Mouse (Mus musculus) left cerebral cortex, postnatal 14 days (tissue): ENCODE results near the gene Olfr263. TPM values are rescaled to one million over a fixed set of nuclear protein-coding genes. Genes with fewer than 3 reads are reported as not detected.

ENCODE experiments used
- DNase-seq, 2 experiments: peaks; one replicate each; pipeline ENCODE4 v3.0.0; 2021 to 2022; ENCODE audit warnings: low spot score in 2 of 2, mixed read lengths in 1 of 2
- intact Hi-C: fragments of 180-260 bp; cut with DNase I; formaldehyde crosslinking; loops from one replicate; pipeline ENCODE4 v1.15.1; 2025
- total RNA-seq, 2 experiments: library from RNA; stranded (reverse); gene quantifications; 2 replicates each; pipeline ENCODE4 v1.2.3; 2021

Gene Olfr263
- total RNA-seq, 2 experiments from 2014 or later: not detected

DNA sequence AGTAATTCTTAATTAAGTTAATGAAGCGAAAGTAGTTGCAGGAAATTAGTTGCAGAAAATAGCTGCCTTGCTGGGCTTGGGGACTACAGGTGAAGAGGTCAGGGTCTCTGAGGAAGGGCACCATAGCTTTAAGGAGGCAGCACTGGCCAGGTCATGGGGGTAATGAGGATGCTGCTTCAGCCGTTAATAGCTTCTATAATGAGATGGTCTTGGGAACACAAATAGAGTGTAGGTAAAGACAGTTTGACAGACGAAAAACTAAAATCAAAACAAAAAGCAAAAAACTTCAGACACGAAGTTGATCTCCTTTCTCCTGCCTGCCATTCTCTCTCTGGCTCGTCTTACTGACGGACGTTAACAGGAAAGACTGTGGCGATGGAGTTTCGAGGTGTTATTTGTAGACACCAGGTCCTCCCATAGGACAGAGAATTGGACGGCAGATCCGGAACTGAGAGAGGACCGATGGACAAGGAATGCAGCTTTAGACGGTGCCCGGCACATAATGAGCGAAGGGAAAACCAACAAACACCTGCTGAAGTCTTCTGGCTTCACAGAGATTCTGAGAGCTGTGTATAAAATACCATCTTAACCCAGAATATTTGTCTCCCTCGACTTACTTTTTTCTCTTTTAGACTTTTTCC, 39.1 kb downstream of the Olfr263 start:
- DNase-seq: no peak
- intact Hi-C loops: loop anchor here (2.0 to 10.0 kb wide), 3 partner anchors 110 to 776 kb away; partner anchors contain the start of genes Hist1h2ai, Hist1h2bl, Hist1h3h and Zfp184

DNA sequence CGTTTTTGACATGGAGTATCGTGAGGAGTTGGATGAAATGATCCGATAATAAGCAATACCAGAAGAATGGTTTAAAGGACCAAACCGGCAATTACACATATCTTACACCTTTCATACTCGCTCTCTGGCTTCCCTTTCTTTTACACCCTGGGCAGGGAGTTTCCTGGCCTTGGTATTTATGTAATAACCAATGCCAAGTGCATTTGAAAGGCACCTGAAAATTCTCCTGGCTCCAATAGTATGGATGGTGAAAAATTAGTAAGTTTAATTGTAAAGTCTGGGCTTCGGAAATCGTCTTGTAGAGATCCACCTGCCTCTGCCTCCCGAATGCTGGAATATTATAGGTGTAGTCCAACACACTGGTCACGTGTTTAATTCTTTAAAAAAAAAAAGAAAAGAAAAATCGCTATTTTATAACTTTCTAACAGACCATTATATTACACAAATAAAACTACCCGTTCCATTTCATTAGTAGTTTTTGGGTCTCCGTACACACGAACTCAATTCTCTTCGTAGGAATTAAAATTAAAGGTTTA, 39.8 kb downstream of the Olfr263 start:
- DNase-seq: no peak
- intact Hi-C loops: loop anchor here (2.0 to 10.0 kb wide), 3 partner anchors 110 to 776 kb away; partner anchors contain the start of genes Hist1h2ai, Hist1h2bl, Hist1h3h and Zfp184

DNA sequence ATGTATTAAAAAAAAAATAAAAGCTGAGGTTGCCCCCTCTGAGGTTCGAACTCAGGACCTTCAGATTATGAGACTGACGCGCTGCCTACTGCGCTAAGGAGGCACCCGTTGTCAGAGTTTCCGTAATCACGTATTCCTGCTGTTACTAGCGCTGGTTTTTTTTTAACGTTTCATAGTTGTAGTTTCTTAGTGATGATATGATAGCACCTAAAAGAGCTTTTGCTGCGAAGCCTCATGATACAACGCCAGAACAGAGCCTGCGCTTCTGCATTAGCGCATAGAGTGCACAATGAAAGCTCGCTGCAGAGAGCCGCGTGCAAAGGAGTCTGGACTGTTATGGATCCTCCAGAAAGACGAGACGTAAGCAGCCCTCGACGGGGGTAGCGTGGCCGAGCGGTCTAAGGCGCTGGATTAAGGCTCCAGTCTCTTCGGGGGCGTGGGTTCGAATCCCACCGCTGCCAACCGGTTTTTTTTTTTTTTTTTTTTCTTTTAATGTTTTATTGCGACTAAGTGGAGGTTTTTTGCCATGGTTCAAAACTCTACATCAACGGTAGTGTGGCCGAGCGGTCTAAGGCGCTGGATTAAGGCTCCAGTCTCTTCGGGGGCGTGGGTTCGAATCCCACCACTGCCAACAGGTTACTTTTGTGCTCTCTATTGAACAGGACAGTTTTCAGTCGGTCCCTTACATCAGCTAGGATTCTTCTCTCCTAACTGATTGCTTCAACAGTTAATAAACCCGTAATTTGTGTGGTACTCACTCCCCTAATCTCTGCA, 40.4 kb downstream of the Olfr263 start:
- intact Hi-C loops: loop anchor here (2.0 to 10.0 kb wide), 4 partner anchors 109 to 775 kb away; partner anchors contain the start of genes Hist1h2ai, Hist1h2bl, Hist1h3h and Zfp184
- peak; percentile 83 to 85 for DNase-seq

DNA sequence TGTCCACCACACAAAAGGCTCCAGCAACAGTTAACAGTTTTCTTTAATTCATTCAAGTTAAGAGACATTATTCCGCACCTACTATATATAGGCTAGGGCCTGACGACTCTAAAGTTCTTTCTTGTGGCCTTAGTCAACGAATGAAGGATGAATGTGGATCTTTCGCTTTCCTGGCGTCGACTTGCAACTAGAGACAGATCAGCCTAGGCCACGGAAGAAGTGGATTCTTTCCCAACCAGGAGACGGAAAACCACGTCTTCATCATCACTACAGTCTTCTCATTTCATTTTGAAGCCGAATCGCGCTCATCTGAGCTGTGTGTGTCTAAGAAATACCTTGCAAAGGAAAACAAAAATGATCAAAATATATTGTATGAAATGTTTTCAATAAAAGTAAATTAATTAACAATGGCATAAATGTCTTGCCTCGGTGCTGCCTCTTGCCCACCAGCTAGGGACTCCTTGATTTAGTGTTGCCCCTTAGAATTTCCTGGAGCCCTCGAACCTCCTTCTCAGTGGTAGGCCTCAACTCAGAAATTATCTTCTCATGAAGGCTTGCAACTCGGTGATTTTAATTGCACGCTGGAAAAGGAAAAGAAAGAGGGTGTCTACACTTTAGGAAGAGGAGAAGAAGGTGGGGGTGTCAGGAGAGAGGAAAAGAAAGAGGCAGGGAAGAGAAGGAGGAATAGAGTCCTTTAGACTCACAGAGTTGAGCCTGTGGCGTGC, 41.2 kb downstream of the Olfr263 start:
- no peak for DNase-seq
- intact Hi-C loops: loop anchor here (10.0 kb wide), 1 partner anchor 154 kb away; no protein-coding TSS in a partner anchor

DNA sequence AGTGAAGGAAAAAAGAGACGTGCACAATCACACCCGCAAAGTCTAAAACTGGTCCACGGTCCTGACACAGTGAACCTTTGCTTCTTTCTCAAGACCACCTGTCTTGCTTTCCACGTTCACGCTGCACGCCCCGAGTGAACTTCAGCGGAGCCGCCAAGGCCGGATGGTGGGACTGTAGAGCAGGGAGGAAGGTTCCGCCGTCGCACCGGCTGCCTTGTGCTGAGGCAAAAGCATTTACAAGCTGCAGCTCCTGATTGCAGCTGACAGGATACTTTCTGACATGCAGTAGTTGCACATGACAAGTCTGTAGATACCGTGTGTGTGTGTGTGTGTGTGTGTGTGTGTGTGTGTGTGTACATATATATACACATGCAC, 41.7 kb downstream of the Olfr263 start:
- no peak for DNase-seq
- intact Hi-C loops: loop anchor here (10.0 kb wide), 1 partner anchor 154 kb away; no protein-coding TSS in a partner anchor

DNA sequence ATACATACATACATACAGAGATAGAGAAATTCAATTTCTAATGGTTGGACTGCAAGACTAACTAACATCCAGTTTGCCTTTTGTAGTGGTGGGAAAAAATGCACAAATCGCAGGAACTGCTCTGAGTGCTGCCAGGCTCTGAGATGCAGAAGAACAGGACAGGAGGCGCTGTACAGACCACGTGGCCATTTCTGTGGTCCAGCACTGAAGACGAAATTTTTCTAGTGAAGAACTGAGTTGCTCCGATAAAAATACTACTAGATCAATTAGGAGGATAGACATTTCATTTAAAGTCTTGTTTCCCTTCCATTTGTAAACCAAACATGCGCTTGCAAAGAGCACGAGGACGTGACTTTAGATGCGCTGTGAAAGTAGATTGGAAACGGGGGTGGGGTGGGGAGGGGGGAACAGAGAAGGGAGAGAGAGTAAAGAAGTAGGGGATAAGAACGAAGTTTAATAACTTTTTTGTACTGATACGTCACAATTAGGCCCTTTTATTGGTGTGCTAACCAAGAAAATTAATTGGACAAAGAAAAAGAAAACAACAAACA, 42.2 kb downstream of the Olfr263 start:
- intact Hi-C loops: loop anchor here (10.0 kb wide), 1 partner anchor 153 kb away; no protein-coding TSS in a partner anchor
- peak; percentile 45 to 53 for DNase-seq

DNA sequence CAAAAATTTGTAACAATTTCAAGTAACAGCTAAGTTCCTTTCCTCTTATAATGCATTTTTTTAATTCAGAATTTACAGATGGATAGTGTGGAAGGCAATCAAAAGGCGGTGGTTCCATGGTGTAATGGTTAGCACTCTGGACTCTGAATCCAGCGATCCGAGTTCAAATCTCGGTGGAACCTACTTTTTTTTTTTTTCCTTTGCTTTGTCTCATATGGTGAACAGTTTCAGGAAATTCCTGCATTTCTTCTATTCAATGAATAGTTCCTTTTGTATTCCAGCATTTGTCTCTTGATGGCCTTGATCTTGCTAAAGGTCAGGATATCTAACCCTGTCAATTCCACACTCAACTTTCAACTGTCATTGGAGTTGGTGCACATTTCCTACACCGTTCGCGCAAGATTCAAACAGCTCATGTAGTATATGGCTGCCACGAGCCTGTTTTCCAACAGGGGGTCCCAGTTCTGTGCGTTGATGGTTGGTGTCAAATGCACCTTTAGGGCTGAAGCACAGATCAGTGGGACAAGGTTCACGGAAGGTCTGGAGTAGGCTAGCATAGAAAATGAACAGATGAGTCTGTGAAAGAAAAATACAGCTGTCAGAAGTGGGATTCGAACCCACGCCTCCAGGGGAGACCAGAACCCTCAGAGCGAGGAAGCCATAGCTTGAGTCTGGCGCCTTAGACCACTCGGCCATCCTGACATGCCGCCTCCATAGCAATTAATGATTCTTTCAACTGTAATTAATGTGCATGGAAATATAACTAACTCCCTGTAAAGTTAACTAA, 43.0 kb downstream of the Olfr263 start:
- intact Hi-C loops: loop anchor here (10.0 kb wide), 1 partner anchor 152 kb away; no protein-coding TSS in a partner anchor

DNA sequence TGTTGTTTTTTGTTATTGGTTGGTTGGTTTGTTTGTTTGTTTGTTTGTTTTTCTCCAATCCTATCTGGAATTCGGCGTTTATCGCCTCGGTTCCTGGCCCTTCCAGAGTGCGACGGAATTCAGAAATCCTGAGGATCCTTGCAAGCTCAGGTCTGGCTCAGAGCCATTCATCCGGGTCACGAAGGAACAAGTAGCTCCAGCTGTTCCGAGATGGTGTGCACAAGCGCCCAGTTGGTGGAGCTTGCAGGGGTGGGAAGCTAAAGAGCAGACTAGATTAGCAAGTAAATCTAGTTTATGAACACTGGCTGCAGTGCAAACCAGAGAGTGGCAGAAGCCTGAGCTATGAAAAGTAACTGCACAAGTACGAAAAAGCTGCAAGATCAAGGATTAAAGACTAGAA, 43.6 kb downstream of the Olfr263 start:
- DNase-seq: peak; percentile 80 to 88
- intact Hi-C loops: loop anchor here (10.0 kb wide), 1 partner anchor 152 kb away; no protein-coding TSS in a partner anchor

More for the DNA sequence above, 43.0 kb downstream of the Olfr263 start:
- DNase-seq: peak; percentile 82 to 83

DNA sequence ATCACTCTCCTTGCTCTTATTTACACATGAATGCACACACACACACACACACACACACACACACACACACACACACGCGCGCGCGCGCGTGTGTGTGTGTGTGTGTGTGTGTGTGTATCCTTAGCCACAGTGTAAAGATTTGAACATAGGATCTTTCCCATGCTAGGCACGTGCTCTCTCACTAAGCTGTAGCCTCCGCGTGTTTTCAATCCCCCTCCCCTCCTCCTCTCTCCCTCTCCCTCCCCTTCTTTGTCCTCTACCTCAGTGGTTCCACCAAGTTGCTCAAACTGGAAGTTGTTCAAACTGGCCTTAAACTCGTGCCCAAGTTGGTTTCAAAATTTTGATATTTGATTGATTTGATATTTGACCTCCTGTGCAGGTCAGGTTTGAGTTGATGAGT, 47.3 kb downstream of the Olfr263 start:
- intact Hi-C loops: loop anchor here (10.0 kb wide), 1 partner anchor 148 kb away; no protein-coding TSS in a partner anchor
- DNase-seq: no peak

DNA sequence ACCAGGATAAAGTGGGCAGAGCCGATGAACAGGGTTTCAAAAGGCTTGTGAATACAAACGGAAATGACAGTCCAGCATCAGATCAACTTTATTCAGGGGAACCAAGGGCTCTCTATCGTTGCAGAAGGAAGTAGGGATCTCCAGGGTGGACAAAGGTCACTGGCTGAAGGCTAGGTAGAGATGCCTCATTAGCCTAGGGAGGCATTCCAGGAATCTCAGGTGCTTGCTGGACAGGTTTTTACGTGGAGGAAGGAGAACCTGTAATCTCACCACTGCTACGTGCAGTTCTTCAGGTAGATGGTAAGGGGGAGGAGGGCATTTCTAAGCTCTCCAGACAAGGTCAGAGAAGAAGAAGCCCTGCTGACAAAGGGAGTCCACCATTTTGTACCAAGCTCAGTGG, 48.2 kb downstream of the Olfr263 start:
- intact Hi-C loops: loop anchor here (10.0 kb wide), 1 partner anchor 147 kb away; no protein-coding TSS in a partner anchor
- DNase-seq: no peak

DNA sequence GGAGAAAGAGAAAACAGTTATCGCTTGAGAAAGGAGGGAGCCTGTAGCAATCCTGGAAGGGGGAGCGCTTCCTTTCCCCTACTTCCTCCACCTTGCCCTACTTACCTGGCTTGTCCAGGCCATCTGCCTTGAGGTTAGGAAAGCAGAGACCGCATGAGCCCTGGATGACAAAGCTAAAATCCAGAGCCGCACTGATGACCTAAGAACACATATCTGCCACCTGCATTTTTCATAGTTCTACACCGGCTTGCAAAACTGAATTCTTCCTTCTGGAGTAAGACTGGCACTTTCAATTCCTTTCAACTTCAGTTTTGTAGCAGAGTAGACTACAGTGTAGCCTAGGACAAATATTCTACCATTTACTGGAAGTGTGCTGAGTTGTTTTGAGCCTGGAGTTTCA, 48.9 kb downstream of the Olfr263 start:
- intact Hi-C loops: loop anchor here (10.0 kb wide), 1 partner anchor 146 kb away; no protein-coding TSS in a partner anchor
- no peak for DNase-seq

DNA sequence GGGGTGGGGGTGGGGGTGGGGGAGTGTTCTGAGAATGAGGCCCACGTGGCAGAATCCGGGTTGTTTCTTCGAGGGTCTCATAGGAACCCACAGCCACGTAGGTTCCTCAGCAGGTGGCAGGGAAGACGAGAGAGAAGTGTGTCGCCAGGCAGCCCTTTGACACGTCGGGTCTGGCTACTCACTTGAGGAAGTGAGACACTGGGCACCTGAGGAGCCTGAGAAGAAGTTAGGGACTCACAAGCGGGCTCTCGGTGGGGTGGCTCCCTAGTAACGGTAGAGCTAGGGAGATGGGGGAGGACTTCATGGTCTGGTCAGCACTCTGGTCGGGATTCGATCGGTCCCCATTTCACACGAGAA, 49.9 kb downstream of the Olfr263 start, which contains the start of gene Trim27:
Gene Trim27, plus strand, starts transcription at position 79 of the 357 bp plus-strand sequence.
- DNase-seq: no peak
- intact Hi-C loops: loop anchor here (10.0 kb wide), 1 partner anchor 145 kb away; no protein-coding TSS in a partner anchor

DNA sequence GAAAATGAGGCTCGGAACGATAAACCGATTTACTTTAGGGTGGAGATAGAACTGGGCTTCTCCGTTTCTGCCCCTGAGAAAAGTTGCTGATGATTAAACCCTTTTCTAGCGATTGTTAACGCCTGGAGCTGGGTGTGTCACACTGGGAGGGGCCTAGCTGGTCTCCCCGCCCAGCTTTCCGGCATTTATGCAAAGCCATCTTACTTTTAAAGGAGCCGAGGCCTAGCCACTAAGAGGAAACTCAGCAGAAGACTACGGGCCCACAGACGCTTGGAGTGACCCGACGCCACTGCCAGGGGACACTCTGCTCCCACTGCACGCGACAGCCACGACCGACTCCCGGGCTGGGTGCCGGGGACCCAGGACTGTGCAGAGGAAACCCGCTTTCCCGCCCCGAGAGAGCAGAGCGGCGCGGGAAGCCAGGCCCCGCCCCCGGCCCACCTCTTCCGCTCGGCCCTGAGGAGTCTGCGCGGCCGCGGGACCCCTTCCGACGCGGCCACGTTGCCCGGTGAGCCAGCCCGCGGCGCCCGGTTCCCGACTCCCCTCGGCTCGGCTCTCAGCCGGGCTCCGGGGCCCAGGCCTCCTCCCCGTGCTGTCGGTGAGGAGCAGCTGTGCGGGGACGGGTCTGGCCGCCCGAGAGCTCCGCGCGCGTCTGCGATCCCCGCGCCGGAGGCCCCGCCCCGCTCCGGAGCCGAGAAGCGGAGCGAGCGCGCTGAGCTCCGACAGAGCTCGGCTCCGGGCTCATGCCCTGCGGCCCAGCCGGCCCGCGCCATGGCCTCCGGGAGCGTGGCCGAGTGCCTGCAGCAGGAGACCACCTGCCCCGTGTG, 50.5 kb downstream of the Olfr263 start:
- intact Hi-C loops: loop anchor here (10.0 kb wide), 1 partner anchor 145 kb away; no protein-coding TSS in a partner anchor
- peak; percentile 75 to 78 for DNase-seq

DNA sequence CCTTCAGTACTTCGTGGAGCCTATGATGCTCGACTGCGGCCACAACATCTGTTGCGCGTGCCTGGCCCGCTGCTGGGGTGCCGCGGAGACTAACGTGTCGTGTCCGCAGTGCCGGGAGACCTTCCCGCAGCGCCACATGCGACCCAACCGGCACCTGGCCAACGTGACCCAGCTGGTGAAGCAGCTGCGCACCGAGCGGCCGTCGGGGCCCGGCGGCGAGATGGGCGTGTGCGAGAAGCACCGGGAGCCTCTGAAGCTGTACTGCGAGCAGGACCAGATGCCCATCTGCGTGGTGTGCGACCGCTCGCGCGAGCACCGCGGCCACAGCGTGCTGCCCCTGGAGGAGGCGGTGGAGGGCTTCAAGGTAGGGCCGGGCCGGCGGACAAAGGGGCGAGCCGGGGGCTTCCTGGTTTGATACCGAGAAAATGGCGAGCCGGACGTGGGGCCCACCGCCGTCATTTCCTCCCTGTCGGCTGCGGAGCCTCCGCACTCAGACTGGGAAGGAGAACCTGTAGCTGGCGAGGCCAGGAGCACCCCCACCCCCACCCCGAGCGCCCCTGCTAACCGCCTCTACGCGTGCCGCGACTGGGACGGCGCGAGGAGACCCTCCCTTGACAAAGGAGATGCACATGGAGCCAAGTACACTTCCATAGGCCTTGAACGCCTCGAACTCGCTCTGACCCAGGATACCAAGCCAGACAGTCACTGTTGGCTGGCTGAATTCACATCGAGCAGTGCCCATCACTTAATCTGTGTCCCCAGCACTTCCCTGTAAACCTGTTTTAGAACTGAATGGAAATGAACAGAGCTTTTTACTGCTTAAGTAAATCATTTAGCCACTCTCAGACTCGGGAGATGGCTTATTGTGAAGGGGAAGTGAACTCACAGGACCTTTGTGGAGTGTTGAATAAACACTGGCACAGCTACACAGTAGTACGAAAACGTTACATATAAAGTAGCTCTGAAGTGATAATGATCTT, 51.4 kb downstream of the Olfr263 start:
- DNase-seq: peak; percentile 28 to 52
- intact Hi-C loops: no loop called here

DNA sequence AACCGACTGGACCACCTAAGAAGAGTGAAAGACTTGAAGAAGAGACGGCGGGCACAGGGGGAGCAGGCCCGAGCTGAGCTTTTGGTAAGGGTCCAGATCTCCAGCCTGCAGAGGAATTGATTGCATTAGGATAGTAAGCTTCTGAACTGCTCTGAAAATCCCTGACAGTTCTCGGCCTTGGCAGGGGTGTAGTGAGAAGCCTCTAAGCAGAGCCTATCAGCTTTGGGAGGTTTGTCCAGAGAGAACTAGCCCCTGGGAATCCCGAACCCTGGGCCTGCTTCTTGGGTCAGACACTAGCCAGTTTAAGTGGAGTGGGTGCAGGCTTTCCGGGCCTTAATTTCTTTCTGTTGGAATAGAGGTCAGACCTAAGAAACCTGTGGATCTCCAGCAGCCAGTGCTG, 52.6 kb downstream of the Olfr263 start:
- DNase-seq: no peak
- intact Hi-C loops: no loop called here

DNA sequence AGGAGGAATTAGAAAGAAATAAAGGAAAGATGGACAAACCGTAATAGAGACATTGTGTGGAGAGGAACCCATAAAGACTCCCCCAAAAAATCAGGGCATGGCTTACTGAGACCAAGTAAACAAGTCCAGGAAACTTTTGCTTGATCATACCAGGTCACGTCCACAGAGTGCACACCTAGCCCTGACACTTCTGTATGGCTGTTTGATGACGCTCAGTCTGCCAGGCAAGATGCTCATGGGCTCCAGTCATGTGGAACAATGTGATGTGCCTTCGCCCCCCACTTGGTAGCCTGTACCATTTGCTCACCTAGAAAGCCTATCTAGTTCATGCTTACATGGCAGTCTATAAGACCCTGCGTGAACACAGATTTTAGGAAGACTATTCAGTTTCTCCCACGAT, 53.6 kb downstream of the Olfr263 start:
- DNase-seq: no peak

More for the DNA sequence above, 53.6 kb downstream of the Olfr263 start:
- intact Hi-C loops: no loop called here
